Mouse (Mus musculus): ENCODE data around the gene Tnxb. TPM values are rescaled to one million over a fixed set of nuclear protein-coding genes. Genes with fewer than 3 reads are reported as not detected.

Gene Tnxb
- polyA plus RNA-seq, 1 experiment from 2014 or later = 3.0 TPM

- no peak overlapping the region for H3K4me3 ChIP-seq (ENCODE audit: control insufficient read depth in 1 of 2, insufficient read depth in 1 of 2, low read depth in 1 of 2, low read length in 2 of 2)
- H3K36me3 ChIP-seq (ENCODE audit: control insufficient read depth, insufficient read depth, low read length) = peaks cover 56% of the 10 kb centered on the region
- H3K27ac ChIP-seq (replicated peaks in 1 of 2; ENCODE audit: control insufficient read depth in 1 of 2, insufficient read depth in 1 of 2, low read depth in 2 of 2, low read length in 2 of 2) = no peak overlapping the region
- H3K4me2 ChIP-seq (ENCODE audit: low read length) = no peak overlapping the region
- ATAC-seq (ENCODE audit: insufficient number of reproducible peaks, insufficient read depth, low FRiP score, low read depth) = no peak
- H3K9me3 ChIP-seq (ENCODE audit: control insufficient read depth, low read length) = no peaks in the 10 kb centered on the region
- H3K4me1 ChIP-seq (ENCODE audit: control insufficient read depth in 2 of 2, insufficient read depth in 2 of 2, low read length in 2 of 2) = peaks cover 13 to 33% of the 10 kb centered on the region in 2 experiments
- WGBS = 87% methylated on average over 14 of the region's 14 CpGs
- H3K9ac ChIP-seq (ENCODE audit: low read length) = no peak overlapping the region
- H3K27me3 ChIP-seq (ENCODE audit: control insufficient read depth, insufficient read depth, low read length) = no peaks in the 10 kb centered on the region
These were observed 19.6 kb upstream of the Tnxb start for GRCm38 (mm10) chr17:34650781-34651180.

GRCm38 (mm10) chr17:34651507-34652221 lies 18.7 kb upstream of the Tnxb start:
- WGBS = 60% methylated on average over 19 of the region's 19 CpGs
- no peak for ATAC-seq (ENCODE audit: insufficient number of reproducible peaks, insufficient read depth, low FRiP score, low read depth)
- Histone ChIP-seq H3K9me3 (ENCODE audit: control insufficient read depth, low read length) (no peaks in the 10 kb centered on the region), H3K9ac (ENCODE audit: low read length) (no peak overlapping the region), H3K4me3 (ENCODE audit: control insufficient read depth in 1 of 2, insufficient read depth in 1 of 2, low read depth in 1 of 2, low read length in 2 of 2) (no peak overlapping the region), H3K4me2 (ENCODE audit: low read length) (no peak overlapping the region), H3K4me1 (ENCODE audit: control insufficient read depth in 2 of 2, insufficient read depth in 2 of 2, low read length in 2 of 2) (peaks cover 18 to 33% of the 10 kb centered on the region in 2 experiments), H3K27ac (replicated peaks in 1 of 2; ENCODE audit: control insufficient read depth in 1 of 2, insufficient read depth in 1 of 2, low read depth in 2 of 2, low read length in 2 of 2) (no peak overlapping the region), H3K27me3 (ENCODE audit: control insufficient read depth, insufficient read depth, low read length) (no peaks in the 10 kb centered on the region), H3K36me3 (ENCODE audit: control insufficient read depth, insufficient read depth, low read length) (peaks cover 56% of the 10 kb centered on the region)

GRCm38 (mm10) chr17:34652546-34652945 lies 17.8 kb upstream of the Tnxb start:
- 89% methylated on average over 10 of the region's 10 CpGs for WGBS
- Histone ChIP-seq H3K27me3 (ENCODE audit: control insufficient read depth, insufficient read depth, low read length) (no peaks in the 10 kb centered on the region), H3K36me3 (ENCODE audit: control insufficient read depth, insufficient read depth, low read length) (peaks cover 56% of the 10 kb centered on the region), H3K27ac (replicated peaks in 1 of 2; ENCODE audit: control insufficient read depth in 1 of 2, insufficient read depth in 1 of 2, low read depth in 2 of 2, low read length in 2 of 2) (no peak overlapping the region), H3K4me2 (ENCODE audit: low read length) (no peak overlapping the region), H3K4me3 (ENCODE audit: control insufficient read depth in 1 of 2, insufficient read depth in 1 of 2, low read depth in 1 of 2, low read length in 2 of 2) (no peak overlapping the region), H3K9me3 (ENCODE audit: control insufficient read depth, low read length) (no peaks in the 10 kb centered on the region), H3K4me1 (ENCODE audit: control insufficient read depth in 2 of 2, insufficient read depth in 2 of 2, low read length in 2 of 2) (peaks cover 18 to 32% of the 10 kb centered on the region in 2 experiments), H3K9ac (ENCODE audit: low read length) (no peak overlapping the region)
- ATAC-seq (ENCODE audit: insufficient number of reproducible peaks, insufficient read depth, low FRiP score, low read depth) = no peak

GRCm38 (mm10) chr17:34652985-34653384 lies 17.4 kb upstream of the Tnxb start:
- H3K4me1 ChIP-seq (ENCODE audit: control insufficient read depth in 2 of 2, insufficient read depth in 2 of 2, low read length in 2 of 2) = peaks cover 15 to 28% of the 10 kb centered on the region in 2 experiments; a peak in 3 of 4 replicates
- no peak overlapping the region for H3K4me2 ChIP-seq (ENCODE audit: low read length)
- no peak for ATAC-seq (ENCODE audit: insufficient number of reproducible peaks, insufficient read depth, low FRiP score, low read depth)
- no peaks in the 10 kb centered on the region for H3K27me3 ChIP-seq (ENCODE audit: control insufficient read depth, insufficient read depth, low read length)
- no peak overlapping the region for H3K9ac ChIP-seq (ENCODE audit: low read length)
- H3K27ac ChIP-seq (replicated peaks in 1 of 2; ENCODE audit: control insufficient read depth in 1 of 2, insufficient read depth in 1 of 2, low read depth in 2 of 2, low read length in 2 of 2) = no peak overlapping the region
- peaks cover 56% of the 10 kb centered on the region for H3K36me3 ChIP-seq (ENCODE audit: control insufficient read depth, insufficient read depth, low read length)
- no peaks in the 10 kb centered on the region for H3K9me3 ChIP-seq (ENCODE audit: control insufficient read depth, low read length)
- H3K4me3 ChIP-seq (ENCODE audit: control insufficient read depth in 1 of 2, insufficient read depth in 1 of 2, low read depth in 1 of 2, low read length in 2 of 2) = no peak overlapping the region
- WGBS = 85% methylated on average over 8 of the region's 8 CpGs

- H3K9ac ChIP-seq (ENCODE audit: low read length) = no peak overlapping the region
- WGBS = 68% methylated on average over 9 of the region's 9 CpGs
- no peak overlapping the region for H3K4me3 ChIP-seq (ENCODE audit: control insufficient read depth in 1 of 2, insufficient read depth in 1 of 2, low read depth in 1 of 2, low read length in 2 of 2)
- H3K27ac ChIP-seq (replicated peaks in 1 of 2; ENCODE audit: control insufficient read depth in 1 of 2, insufficient read depth in 1 of 2, low read depth in 2 of 2, low read length in 2 of 2) = no peak overlapping the region
- peaks cover 55% of the 10 kb centered on the region for H3K36me3 ChIP-seq (ENCODE audit: control insufficient read depth, insufficient read depth, low read length)
- ATAC-seq (ENCODE audit: insufficient number of reproducible peaks, insufficient read depth, low FRiP score, low read depth) = no peak
- 0 out of 2 replicates have a peak, but pooled peaks cover 3% of the 10 kb centered on the region for H3K27me3 ChIP-seq (ENCODE audit: control insufficient read depth, insufficient read depth, low read length)
- no peak overlapping the region for H3K4me2 ChIP-seq (ENCODE audit: low read length)
- no peaks in the 10 kb centered on the region for H3K9me3 ChIP-seq (ENCODE audit: control insufficient read depth, low read length)
- H3K4me1 ChIP-seq (ENCODE audit: control insufficient read depth in 2 of 2, insufficient read depth in 2 of 2, low read length in 2 of 2) = peaks cover 12 to 25% of the 10 kb centered on the region in 2 experiments
These were observed 16.5 kb upstream of the Tnxb start for GRCm38 (mm10) chr17:34653746-34654285.

GRCm38 (mm10) chr17:34654392-34654791 lies 15.9 kb upstream of the Tnxb start:
- no peak overlapping the region for H3K4me2 ChIP-seq (ENCODE audit: low read length)
- 94% methylated on average over 13 of the region's 13 CpGs for WGBS
- peaks cover 17 to 28% of the 10 kb centered on the region in 2 experiments for H3K4me1 ChIP-seq (ENCODE audit: control insufficient read depth in 2 of 2, insufficient read depth in 2 of 2, low read length in 2 of 2)
- no peaks in the 10 kb centered on the region for H3K9me3 ChIP-seq (ENCODE audit: control insufficient read depth, low read length)
- peaks cover 8% of the 10 kb centered on the region; the same call in 1 of the 2 replicates for H3K27me3 ChIP-seq (ENCODE audit: control insufficient read depth, insufficient read depth, low read length)
- no peak overlapping the region for H3K4me3 ChIP-seq (ENCODE audit: control insufficient read depth in 1 of 2, insufficient read depth in 1 of 2, low read depth in 1 of 2, low read length in 2 of 2)
- no peak overlapping the region for H3K9ac ChIP-seq (ENCODE audit: low read length)
- peaks cover 49% of the 10 kb centered on the region for H3K36me3 ChIP-seq (ENCODE audit: control insufficient read depth, insufficient read depth, low read length)
- H3K27ac ChIP-seq (replicated peaks in 1 of 2; ENCODE audit: control insufficient read depth in 1 of 2, insufficient read depth in 1 of 2, low read depth in 2 of 2, low read length in 2 of 2) = 0 out of 4 replicates have a peak overlapping the region, but pooled peaks of 1 of the 2 experiments have one; percentile 34
- ATAC-seq (ENCODE audit: insufficient number of reproducible peaks, insufficient read depth, low FRiP score, low read depth) = no peak

GRCm38 (mm10) chr17:34655160-34655559 lies 15.2 kb upstream of the Tnxb start:
- H3K9ac ChIP-seq (ENCODE audit: low read length) = peak overlapping the region; percentile 36; the same call in 1 of the 2 replicates
- WGBS = 48% methylated on average over 7 of the region's 7 CpGs
- no peak overlapping the region for H3K4me2 ChIP-seq (ENCODE audit: low read length)
- ATAC-seq (ENCODE audit: insufficient number of reproducible peaks, insufficient read depth, low FRiP score, low read depth) = no peak; the same call in none of the 2 replicates
- no peaks in the 10 kb centered on the region for H3K9me3 ChIP-seq (ENCODE audit: control insufficient read depth, low read length)
- H3K4me1 ChIP-seq (ENCODE audit: control insufficient read depth in 2 of 2, insufficient read depth in 2 of 2, low read length in 2 of 2) = peaks cover 17 to 32% of the 10 kb centered on the region in 2 experiments
- peaks cover 10% of the 10 kb centered on the region for H3K27me3 ChIP-seq (ENCODE audit: control insufficient read depth, insufficient read depth, low read length)
- H3K36me3 ChIP-seq (ENCODE audit: control insufficient read depth, insufficient read depth, low read length) = peaks cover 41% of the 10 kb centered on the region
- no peak overlapping the region for H3K4me3 ChIP-seq (ENCODE audit: control insufficient read depth in 1 of 2, insufficient read depth in 1 of 2, low read depth in 1 of 2, low read length in 2 of 2)
- peak overlapping the region; percentile 9 to 34; a peak in 3 of 4 replicates for H3K27ac ChIP-seq (replicated peaks in 1 of 2; ENCODE audit: control insufficient read depth in 1 of 2, insufficient read depth in 1 of 2, low read depth in 2 of 2, low read length in 2 of 2)
